Mouse (Mus musculus): Measurements from ENCODE around the gene Tpx2.

The Tpx2 gene

GRCm38 (mm10) chr2:152913471-152913870 is 65.7 kb downstream of the Tpx2 start:
- DNase-seq (ENCODE audit: low read depth, low spot score): no peak

GRCm38 (mm10) chr2:152914310-152915120 is 66.8 kb downstream of the Tpx2 start:
- peak; percentile 83 for DNase-seq (ENCODE audit: low read depth, low spot score)

GRCm38 (mm10) chr2:152915453-152915852 is 67.7 kb downstream of the Tpx2 start:
- DNase-seq (ENCODE audit: low read depth, low spot score): no peak

DNA sequence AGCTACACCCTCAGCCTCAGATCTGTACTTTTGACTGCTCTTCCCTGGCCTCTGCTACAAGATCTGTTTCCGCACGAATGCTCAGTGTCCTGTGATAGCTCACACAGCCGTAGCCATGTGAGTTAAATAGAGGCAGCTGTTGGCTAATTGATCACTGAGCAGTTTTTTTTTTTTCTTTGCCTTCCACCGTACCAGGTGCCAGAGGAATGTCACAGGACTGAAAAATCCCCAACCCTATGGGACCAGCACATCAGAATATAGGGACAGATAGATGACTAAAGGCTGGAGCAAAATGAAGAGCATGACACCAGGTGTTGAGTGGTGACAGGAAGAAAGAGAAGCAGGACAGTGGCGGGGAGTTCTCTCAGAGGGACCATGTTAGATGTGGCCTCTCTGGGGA is 68.3 kb downstream of the Tpx2 start:
- no peak for DNase-seq (ENCODE audit: low read depth, low spot score)

DNA sequence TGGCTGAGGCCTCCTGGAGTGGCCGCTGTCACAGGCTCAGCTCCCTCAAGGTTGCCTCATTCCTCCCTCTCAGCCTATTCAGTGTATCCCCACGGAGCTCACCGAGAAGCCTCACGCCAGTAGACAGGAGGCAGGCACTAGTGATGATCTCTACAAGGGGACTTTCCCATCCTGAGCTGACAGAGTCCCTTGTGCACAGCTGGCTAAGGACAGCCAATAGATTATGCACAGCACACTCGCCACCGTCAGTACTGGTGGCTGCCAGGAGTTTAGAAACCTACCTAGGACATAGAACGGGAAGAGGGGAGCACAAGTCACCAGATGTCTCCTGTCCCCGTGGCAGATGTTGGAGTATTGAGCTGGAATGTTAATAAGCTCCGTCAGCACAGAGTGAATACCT is 69.9 kb downstream of the Tpx2 start:
- no peak for DNase-seq (ENCODE audit: low read depth, low spot score)

GRCm38 (mm10) chr2:152922376-152922775 is 74.6 kb downstream of the Tpx2 start:
- no peak for DNase-seq (ENCODE audit: low read depth, low spot score)

DNA sequence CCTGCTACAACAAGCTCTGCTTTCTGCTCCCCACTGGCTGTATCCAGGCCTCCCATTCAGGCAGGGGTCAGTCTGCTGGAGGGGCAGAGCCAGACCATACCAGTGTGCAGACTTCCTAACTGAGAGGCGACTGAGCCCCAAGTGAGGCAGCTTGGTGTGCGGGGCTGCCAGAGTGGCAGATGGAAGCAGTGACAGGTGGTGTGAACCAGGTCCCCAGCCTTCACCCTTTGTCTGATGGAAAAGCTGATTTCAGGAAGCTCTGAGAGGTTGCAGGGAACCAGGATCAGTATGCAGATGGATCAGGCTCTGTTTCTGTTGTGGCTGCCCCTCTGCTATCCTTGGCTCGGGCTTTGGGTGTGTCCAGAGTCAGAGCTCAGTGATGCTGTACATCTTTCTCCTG is 75.9 kb downstream of the Tpx2 start:
- no peak for DNase-seq (ENCODE audit: low read depth, low spot score)

DNA sequence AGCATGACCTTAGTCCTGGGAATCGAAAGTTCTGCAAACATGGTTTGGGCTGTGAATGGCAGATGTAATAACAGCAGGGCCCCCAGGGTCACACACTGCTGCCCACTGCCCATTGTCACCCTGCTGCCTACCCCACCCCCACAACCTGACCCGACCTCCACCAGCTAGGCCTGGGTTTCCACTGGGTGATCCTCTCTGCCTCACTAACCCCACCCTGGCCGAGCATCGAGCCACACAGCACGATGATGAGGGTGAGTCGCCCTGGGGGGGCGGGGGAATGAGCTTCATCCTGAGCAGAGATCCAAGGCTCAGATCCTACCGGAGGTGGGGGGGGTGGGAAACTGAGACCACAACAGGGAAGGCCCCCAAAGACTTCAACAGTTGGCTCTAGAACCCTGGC is 76.4 kb downstream of the Tpx2 start:
- no peak for DNase-seq (ENCODE audit: low read depth, low spot score)

- DNase-seq (ENCODE audit: low read depth, low spot score): no peak
Observed at GRCm38 (mm10) chr2:152924543-152924942, 76.8 kb downstream of the Tpx2 start.

DNA sequence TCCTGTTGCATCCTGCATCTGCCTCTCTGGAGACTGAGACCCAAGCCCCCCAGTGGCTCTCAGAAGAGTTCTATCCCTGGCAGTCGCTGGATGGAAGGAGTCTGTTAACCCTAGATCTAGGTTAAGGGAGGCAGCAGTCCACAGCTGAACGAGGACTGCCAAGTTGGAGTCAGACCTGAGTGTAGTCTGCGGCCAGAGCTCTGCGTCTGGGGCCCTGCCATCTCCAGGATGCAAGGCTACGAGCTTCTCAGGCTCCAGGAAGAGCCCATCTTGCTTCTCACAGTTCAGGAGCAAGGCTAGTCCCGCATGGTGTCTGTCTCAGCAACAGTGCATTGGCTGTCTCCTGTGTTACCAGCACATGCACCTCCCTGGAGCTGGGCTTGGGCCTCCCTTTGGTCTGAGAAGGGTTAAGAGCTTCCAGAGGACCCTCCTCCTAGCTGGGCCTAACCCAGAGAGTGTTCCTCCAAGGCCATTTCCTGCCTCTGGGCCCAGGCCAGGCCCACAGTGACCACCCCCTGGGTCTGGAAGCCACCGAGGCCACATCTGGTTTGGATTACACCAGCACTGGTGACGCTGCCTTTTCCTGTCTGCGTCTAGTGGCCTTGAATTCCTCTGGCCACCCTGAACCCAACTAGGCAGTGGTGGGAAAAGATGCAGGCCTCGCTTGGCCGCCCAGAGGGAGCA is 77.6 kb downstream of the Tpx2 start:
- no peak for DNase-seq (ENCODE audit: low read depth, low spot score)

DNA sequence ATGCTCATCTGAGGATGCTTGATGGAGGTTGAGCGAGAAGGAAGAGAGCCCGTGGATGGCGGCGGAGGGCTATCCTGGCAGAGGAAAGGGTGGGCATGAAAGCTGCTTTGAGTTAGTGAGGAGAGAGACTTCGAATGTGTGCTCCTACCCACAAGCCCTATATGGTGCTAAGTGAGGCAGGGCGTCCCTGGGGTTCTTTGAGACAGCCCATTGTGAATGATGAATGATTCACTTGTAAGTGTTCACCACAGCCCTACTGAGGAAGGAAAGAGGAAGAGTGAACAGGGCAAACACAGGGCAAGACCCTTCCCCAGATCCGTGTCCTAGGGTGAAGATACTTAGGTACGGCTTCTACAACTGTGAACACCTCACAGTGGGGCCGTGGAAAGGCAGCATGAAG is 79.1 kb downstream of the Tpx2 start:
- DNase-seq (ENCODE audit: low read depth, low spot score): no peak

DNA sequence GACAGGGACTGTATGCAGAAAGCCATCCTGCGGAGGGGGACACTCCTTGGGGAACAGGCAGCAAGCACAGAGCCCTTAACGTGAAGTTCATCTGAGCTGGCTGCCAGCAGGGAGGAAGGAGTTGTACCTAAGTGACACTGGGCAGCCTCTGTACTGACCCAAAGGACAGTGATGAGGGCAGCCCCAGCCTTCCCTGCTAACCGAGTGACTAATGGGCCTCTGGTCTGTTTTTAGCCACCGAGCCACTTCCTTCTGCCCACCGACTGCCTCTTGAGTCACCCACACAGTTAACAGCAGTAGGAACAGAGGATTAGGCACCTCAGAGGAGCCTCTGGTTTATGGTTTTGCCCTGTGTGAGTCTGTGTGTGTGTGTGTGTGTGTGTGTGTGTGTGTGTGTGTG is 79.6 kb downstream of the Tpx2 start:
- no peak for DNase-seq (ENCODE audit: low read depth, low spot score)

- DNase-seq (ENCODE audit: low read depth, low spot score): no peak
Observed at GRCm38 (mm10) chr2:152928219-152928987, 80.6 kb downstream of the Tpx2 start.

DNA sequence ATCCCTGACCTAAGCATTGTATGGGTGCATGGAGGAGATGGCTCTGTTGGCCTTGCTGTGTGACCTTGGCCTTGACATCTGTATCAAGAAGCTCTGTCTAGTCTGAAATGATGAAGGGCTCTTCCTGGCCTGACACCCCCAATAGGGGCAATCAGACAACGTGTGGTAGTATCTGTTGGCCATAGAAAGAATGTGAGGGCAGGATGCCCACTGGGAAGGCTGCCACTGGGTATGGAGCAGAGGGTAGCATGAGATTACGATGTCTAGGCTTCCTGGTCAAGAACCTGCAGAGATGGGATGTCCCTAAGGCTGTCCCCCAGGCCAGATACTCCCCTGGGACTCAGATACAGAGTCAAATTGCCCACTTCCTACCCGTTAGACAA is 81.2 kb downstream of the Tpx2 start:
- no peak for DNase-seq (ENCODE audit: low read depth, low spot score)

- DNase-seq (ENCODE audit: low read depth, low spot score): no peak
Observed at GRCm38 (mm10) chr2:152930276-152930675, 82.5 kb downstream of the Tpx2 start.

DNA sequence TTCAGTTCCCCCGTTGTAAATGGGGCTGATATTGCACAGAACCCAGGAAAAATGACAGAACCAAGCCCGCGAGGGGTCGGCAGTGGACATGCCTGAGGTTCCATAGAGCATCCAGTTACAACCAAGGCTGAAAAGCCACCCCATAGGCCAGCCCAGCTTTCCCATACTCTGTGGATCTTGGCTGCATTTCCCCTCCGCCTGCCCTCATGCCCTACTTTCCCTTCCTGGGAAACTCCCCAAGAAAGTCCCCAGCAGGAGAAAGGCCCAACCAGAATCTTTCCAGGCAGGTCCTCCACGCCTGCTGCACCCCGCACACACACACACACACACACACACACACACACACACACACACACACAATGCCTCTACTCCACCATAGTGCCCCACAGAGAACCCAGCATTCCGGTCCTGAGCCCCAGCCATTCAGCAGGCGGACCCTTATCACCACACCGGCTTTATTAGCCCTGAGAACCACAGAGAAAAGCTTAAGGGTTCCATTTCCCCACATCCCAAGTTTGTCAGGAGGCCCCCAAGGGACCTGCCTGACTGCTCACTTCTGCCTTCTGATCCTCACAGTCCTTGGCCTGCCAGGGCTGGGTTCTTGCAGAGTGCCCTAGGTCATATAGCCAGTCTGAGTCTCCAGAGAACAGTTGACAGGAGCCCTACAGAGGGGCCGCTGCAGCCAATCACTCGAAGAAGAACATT is 83.8 kb downstream of the Tpx2 start:
- DNase-seq (ENCODE audit: low read depth, low spot score): no peak

DNA sequence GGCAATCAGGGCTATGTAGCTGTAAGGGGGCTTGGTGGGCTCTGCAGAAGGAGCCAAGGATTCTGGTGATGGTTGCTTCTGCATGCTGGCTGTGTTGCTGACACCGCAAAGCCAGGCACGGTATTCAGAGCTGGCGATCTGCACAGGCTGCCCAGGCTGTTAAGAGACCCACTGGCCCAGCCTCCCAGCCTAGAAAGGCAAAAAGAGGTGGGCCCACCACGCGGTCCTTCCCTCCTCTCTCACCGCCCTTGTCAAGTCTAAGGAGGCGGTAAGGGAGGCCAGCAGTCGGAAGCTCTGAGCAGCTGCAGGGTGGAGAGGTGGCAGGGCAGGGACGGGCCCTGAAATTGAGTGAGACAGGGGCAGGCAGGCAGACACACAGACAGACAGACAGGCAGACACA is 85.3 kb downstream of the Tpx2 start, which contains the start of gene Foxs1:
Foxs1 (minus strand) TSS at position 161 of the 400 bp plus-strand sequence.
- no peak for DNase-seq (ENCODE audit: low read depth, low spot score)

GRCm38 (mm10) chr2:152933614-152934013 is 85.8 kb downstream of the Tpx2 start:
- peak; percentile 23 for DNase-seq (ENCODE audit: low read depth, low spot score)

GRCm38 (mm10) chr2:152939846-152940245 is 92.1 kb downstream of the Tpx2 start:
- peak; percentile 27 for DNase-seq (ENCODE audit: low read depth, low spot score)

- DNase-seq (ENCODE audit: low read depth, low spot score): no peak
Observed at GRCm38 (mm10) chr2:152941106-152941505, 93.3 kb downstream of the Tpx2 start.

DNA sequence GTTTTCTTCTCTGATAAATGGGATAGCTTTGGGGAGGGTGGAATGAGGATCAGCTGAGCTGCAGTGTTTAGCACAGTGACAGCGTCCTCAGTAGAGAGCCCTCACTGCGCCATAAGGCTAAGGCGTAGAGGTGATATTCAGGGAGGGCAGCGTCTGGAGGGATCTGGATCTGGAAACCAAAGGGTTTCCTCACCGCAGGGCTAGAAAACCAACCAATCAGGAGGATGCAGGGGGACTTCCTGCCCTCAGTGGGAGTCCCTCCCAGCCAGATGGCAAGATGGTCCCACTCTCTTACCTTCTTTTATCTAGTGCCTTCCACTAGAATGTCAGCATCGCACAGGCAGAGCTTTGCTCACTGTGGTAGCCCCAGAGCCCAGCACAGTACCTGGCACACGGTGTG is 94.0 kb downstream of the Tpx2 start:
- DNase-seq (ENCODE audit: low read depth, low spot score): no peak
